Mouse (Mus musculus) midbrain, embryonic 13.5 days (tissue): ENCODE results near the gene Txnrd2. TPM values are rescaled to one million over a fixed set of nuclear protein-coding genes. Genes with fewer than 3 reads are reported as not detected.

Experiments used
- ATAC-seq: fragments of 200-750 bp; cut with Nextera tagmentation; 2 replicates; pipeline ENCODE4 v1.8.0; 2017; ENCODE audit warnings: mild to moderate bottlenecking, moderate TSS enrichment, moderate library complexity
- H3K27ac ChIP-seq: fragments of 300-500 bp; sonication (generic); 2 replicates; pipeline ENCODE4 v1.5.1; 2015; ENCODE audit warnings: inconsistent platforms, mild to moderate bottlenecking, moderate library complexity
- H3K27me3 ChIP-seq: fragments of 300-500 bp; sonication (generic); 2 replicates; pipeline ENCODE4 v1.6.1; 2015; ENCODE audit warnings: mild to moderate bottlenecking, inconsistent platforms
- H3K36me3 ChIP-seq: fragments of 300-500 bp; sonication (generic); 2 replicates; pipeline ENCODE4 v1.6.1; 2015; ENCODE audit warnings: mild to moderate bottlenecking, inconsistent platforms
- H3K4me1 ChIP-seq: fragments of 300-500 bp; sonication (generic); replicated peaks from 2 replicates; pipeline ENCODE4 v1.6.1; 2015; ENCODE audit warnings: inconsistent platforms
- H3K4me2 ChIP-seq: fragments of 300-500 bp; sonication (generic); replicated peaks from 2 replicates; pipeline ENCODE4 v1.6.1; 2015; ENCODE audit warnings: moderate library complexity, mild to moderate bottlenecking, inconsistent platforms
- H3K4me3 ChIP-seq: fragments of 300-500 bp; sonication (generic); replicated peaks from 2 replicates; pipeline ENCODE4 v1.5.1; 2015; ENCODE audit warnings: mild to moderate bottlenecking, inconsistent platforms
- H3K9ac ChIP-seq: fragments of 300-500 bp; sonication (generic); replicated peaks from 2 replicates; pipeline ENCODE4 v1.6.1; 2015; ENCODE audit warnings: mild to moderate bottlenecking, inconsistent platforms
- H3K9me3 ChIP-seq: fragments of 300-500 bp; sonication (generic); 2 replicates; pipeline ENCODE4 v1.6.1; 2016; ENCODE audit warnings: mild to moderate bottlenecking, inconsistent platforms
- WGBS: fragments of 180-500 bp; shearing (Covaris S2); methylation state at CpG from one replicate; pipeline ENCODE4 v1.1.7; 2015; 5-methylcytosine and 5-hydroxymethylcytosine counted together
- polyA plus RNA-seq: library from polyadenylated mRNA; unstranded; fragments of >200 nt; fragmentation: Nextera tagmentation; extraction: Ambion mirVana; gene quantifications from 2 replicates; pipeline ENCODE4 v1.2.1, GENCODE M21; 2015

Gene Txnrd2
- polyA plus RNA-seq, 1 experiment from 2014 or later = 25.9 TPM

- ATAC-seq = no peak
- 98% methylated on average over 3 of the region's 3 CpGs for WGBS
- H3K4me3 ChIP-seq = no peak overlapping the region
- no peaks in the 10 kb centered on the region for H3K4me1 ChIP-seq
- H3K27me3 ChIP-seq = no peaks in the 10 kb centered on the region
- H3K4me2 ChIP-seq = no peak overlapping the region
- peaks cover 19% of the 10 kb centered on the region for H3K36me3 ChIP-seq
- H3K9me3 ChIP-seq = no peaks in the 10 kb centered on the region
- H3K27ac ChIP-seq = no peak overlapping the region
- no peak overlapping the region for H3K9ac ChIP-seq
Measured at GRCm38 (mm10) chr16:18506524-18507199, 80.5 kb downstream of the Txnrd2 start.

- WGBS = 65% methylated on average over 1 of the region's 1 CpGs
- Histone ChIP-seq H3K9me3 (no peaks in the 10 kb centered on the region), H3K4me1 (no peaks in the 10 kb centered on the region), H3K36me3 (peaks cover 14% of the 10 kb centered on the region), H3K9ac (no peak overlapping the region), H3K27me3 (no peaks in the 10 kb centered on the region), H3K27ac (no peak overlapping the region), H3K4me3 (no peak overlapping the region), H3K4me2 (no peak overlapping the region)
- ATAC-seq = no peak
Measured at GRCm38 (mm10) chr16:18507200-18507549, 81.0 kb downstream of the Txnrd2 start.

- no peak overlapping the region for H3K4me3 ChIP-seq
- no peak overlapping the region for H3K4me2 ChIP-seq
- H3K9ac ChIP-seq = no peak overlapping the region
- H3K27me3 ChIP-seq = no peaks in the 10 kb centered on the region
- H3K27ac ChIP-seq = no peak overlapping the region
- H3K4me1 ChIP-seq = no peaks in the 10 kb centered on the region
- H3K36me3 ChIP-seq = no peaks in the 10 kb centered on the region
- 85% methylated on average over 5 of the region's 5 CpGs for WGBS
- ATAC-seq = no peak
- H3K9me3 ChIP-seq = no peaks in the 10 kb centered on the region
Measured at GRCm38 (mm10) chr16:18511741-18512140, 85.6 kb downstream of the Txnrd2 start.

GRCm38 (mm10) chr16:18513508-18513907 is 87.3 kb downstream of the Txnrd2 start:
- H3K27ac ChIP-seq = no peak overlapping the region
- no peak overlapping the region for H3K4me2 ChIP-seq
- no peak for ATAC-seq
- no peaks in the 10 kb centered on the region for H3K9me3 ChIP-seq
- no peaks in the 10 kb centered on the region for H3K4me1 ChIP-seq
- WGBS = 87% methylated on average over 6 of the region's 6 CpGs
- H3K4me3 ChIP-seq = no peak overlapping the region
- H3K27me3 ChIP-seq = no peaks in the 10 kb centered on the region
- no peaks in the 10 kb centered on the region for H3K36me3 ChIP-seq
- H3K9ac ChIP-seq = no peak overlapping the region

GRCm38 (mm10) chr16:18518091-18518490 is 91.9 kb downstream of the Txnrd2 start:
- Histone ChIP-seq H3K27ac (no peak overlapping the region), H3K27me3 (no peaks in the 10 kb centered on the region), H3K4me3 (no peak overlapping the region), H3K36me3 (no peaks in the 10 kb centered on the region), H3K4me1 (no peaks in the 10 kb centered on the region), H3K9me3 (no peaks in the 10 kb centered on the region), H3K4me2 (no peak overlapping the region), H3K9ac (no peak overlapping the region)
- ATAC-seq = no peak

- 93% methylated on average over 8 of the region's 8 CpGs for WGBS
- no peak for ATAC-seq
- H3K9me3 ChIP-seq = no peaks in the 10 kb centered on the region
Measured at GRCm38 (mm10) chr16:18523563-18524245, 97.5 kb downstream of the Txnrd2 start.

GRCm38 (mm10) chr16:18528656-18529055 is 102.5 kb downstream of the Txnrd2 start:
- no peak for ATAC-seq
- no peaks in the 10 kb centered on the region for H3K9me3 ChIP-seq
- H3K27ac ChIP-seq = no peak overlapping the region
- H3K9ac ChIP-seq = no peak overlapping the region
- H3K4me3 ChIP-seq = no peak overlapping the region
- no peaks in the 10 kb centered on the region for H3K4me1 ChIP-seq
- no peaks in the 10 kb centered on the region for H3K27me3 ChIP-seq
- 77% methylated on average over 5 of the region's 5 CpGs for WGBS
- H3K36me3 ChIP-seq = no peaks in the 10 kb centered on the region
- no peak overlapping the region for H3K4me2 ChIP-seq

More at GRCm38 (mm10) chr16:18523563-18524245, 97.5 kb downstream of the Txnrd2 start:
- no peak overlapping the region for H3K4me3 ChIP-seq
- H3K36me3 ChIP-seq = no peaks in the 10 kb centered on the region
- no peaks in the 10 kb centered on the region for H3K27me3 ChIP-seq
- no peak overlapping the region for H3K4me2 ChIP-seq
- no peaks in the 10 kb centered on the region for H3K4me1 ChIP-seq
- H3K9ac ChIP-seq = no peak overlapping the region
- H3K27ac ChIP-seq = no peak overlapping the region

Other genes with a start within 250 kb of the Txnrd2 start
- gene Ccdc188, start 208.5 kb upstream of the Txnrd2 start, polyA plus RNA-seq = 0.09 TPM in 1 of 2 replicates, not detected in the other
- 10.1 and 11.9 TPM in 2 replicates for gene Zdhhc8, start 191.2 kb upstream of the Txnrd2 start, polyA plus RNA-seq
- gene Trmt2a, start 177.7 kb upstream of the Txnrd2 start, polyA plus RNA-seq = 100 and 115 TPM in 2 replicates
- gene Ranbp1, start 177.7 kb upstream of the Txnrd2 start, polyA plus RNA-seq = 519 and 564 TPM in 2 replicates
- gene Gm49776, start 168.1 kb upstream of the Txnrd2 start, polyA plus RNA-seq = not detected in 2 replicates
- gene Dgcr8, start 137.1 kb upstream of the Txnrd2 start, polyA plus RNA-seq = 36.3 and 39.7 TPM in 2 replicates
- 63.1 and 66.5 TPM in 2 replicates for gene Tango2, start 78.3 kb upstream of the Txnrd2 start, polyA plus RNA-seq
- gene Arvcf, start 78.2 kb upstream of the Txnrd2 start, polyA plus RNA-seq = 109 and 111 TPM in 2 replicates
- gene Comt, start 468 bp downstream of the Txnrd2 start, polyA plus RNA-seq = 75.7 and 78.8 TPM in 2 replicates
- 12.9 and 16.0 TPM in 2 replicates for gene Gnb1l, start 72.3 kb downstream of the Txnrd2 start, polyA plus RNA-seq
- 3.9 and 4.5 TPM in 2 replicates for gene Rtl10, start 72.5 kb downstream of the Txnrd2 start, polyA plus RNA-seq
- 0.34 and 0.71 TPM in 2 replicates for gene Tbx1, start 164.3 kb downstream of the Txnrd2 start, polyA plus RNA-seq
- 8.2 and 10.5 TPM in 2 replicates for gene Gp1bb, start 196.0 kb downstream of the Txnrd2 start, polyA plus RNA-seq
- 16.5 and 18.3 TPM in 2 replicates for gene Gm49601, start 200.0 kb downstream of the Txnrd2 start, polyA plus RNA-seq
- gene Sept5, start 203.6 kb downstream of the Txnrd2 start, polyA plus RNA-seq = 149 and 151 TPM in 2 replicates